Mouse (Mus musculus) kidney, postnatal 0 days (tissue): Measurements from ENCODE around the gene E130308A19Rik. TPM values are rescaled to one million over a fixed set of nuclear protein-coding genes. Genes with fewer than 3 reads are reported as not detected.

Source experiments
- ATAC-seq: fragments of 200-750 bp; cut with Nextera tagmentation; replicated peaks from 2 replicates; pipeline ENCODE4 v1.8.0; 2017; ENCODE audit warnings: low read depth, moderate number of reproducible peaks, moderate TSS enrichment, moderate library complexity; ENCODE audit not compliant: low FRiP score
- DNase-seq: peaks from one replicate; pipeline ENCODE4 v3.0.0-alpha.2; 2016; ENCODE audit warnings: low spot score
- H3K27ac ChIP-seq: fragments of 300-500 bp; sonication (generic); 2 replicates; pipeline ENCODE4 v1.5.1; 2014; ENCODE audit warnings: mild to moderate bottlenecking
- H3K27me3 ChIP-seq: fragments of 300-500 bp; sonication (generic); 2 replicates; pipeline ENCODE4 v1.6.1; 2014; ENCODE audit warnings: low read length, mixed read lengths; ENCODE audit not compliant: insufficient read depth
- H3K36me3 ChIP-seq: fragments of 300-500 bp; sonication (generic); 2 replicates; pipeline ENCODE4 v1.6.1; 2014; ENCODE audit warnings: low read length, mixed read lengths; ENCODE audit not compliant: insufficient read depth
- H3K4me1 ChIP-seq: fragments of 300-500 bp; sonication (generic); replicated peaks from 2 replicates; pipeline ENCODE4 v1.6.1; 2014; ENCODE audit warnings: antibody characterized with exemption, low read length, mixed read lengths; ENCODE audit not compliant: insufficient read depth
- H3K4me2 ChIP-seq: fragments of 300-500 bp; sonication (generic); 2 replicates; pipeline ENCODE4 v1.6.1; 2014; ENCODE audit warnings: mild to moderate bottlenecking, low read length, moderate library complexity, mixed read lengths
- H3K4me3 ChIP-seq: fragments of 300-500 bp; sonication (generic); replicated peaks from 2 replicates; pipeline ENCODE4 v1.5.1; 2014; ENCODE audit warnings: low read depth, low read length
- H3K9ac ChIP-seq: fragments of 300-500 bp; sonication (generic); 2 replicates; pipeline ENCODE4 v1.6.1; 2014; ENCODE audit warnings: low read depth, low read length
- H3K9me3 ChIP-seq: fragments of 300-500 bp; sonication (generic); replicated peaks from 2 replicates; pipeline ENCODE4 v1.6.1; 2016; ENCODE audit warnings: low read length, inconsistent platforms, mixed read lengths
- CTCF ChIP-seq: IDR thresholded peaks from 2 replicates; pipeline ENCODE4 v1.5.1; 2016; ENCODE audit warnings: antibody characterized with exemption, low read depth, mild to moderate bottlenecking, moderate library complexity
- WGBS: fragments of 180-500 bp; shearing (Covaris S2); extraction: QIAGEN DNeasy Blood & Tissue Kit; methylation state at CpG from one replicate; pipeline ENCODE4 v1.1.7; 2014; 5-methylcytosine and 5-hydroxymethylcytosine counted together
- polyA plus RNA-seq: library from polyadenylated mRNA; unstranded; fragments of >200 nt; fragmentation: Nextera tagmentation; extraction: Ambion mirVana; gene quantifications from 2 replicates; pipeline ENCODE4 v1.2.1, GENCODE M21; 2015

The E130308A19Rik gene
- polyA plus RNA-seq, 1 experiment from 2014 or later, result 29.0 TPM

GRCm38 (mm10) chr4:59714926-59715325 lies 88.9 kb downstream of the E130308A19Rik start:
- Histone ChIP-seq H3K9me3 (no peaks in the 10 kb centered on the region), H3K4me3 (no peak overlapping the region), H3K4me1 (peaks cover 23% of the 10 kb centered on the region), H3K9ac (no peak overlapping the region), H3K27ac (no peak overlapping the region), H3K27me3 (no peaks in the 10 kb centered on the region), H3K4me2 (no peak overlapping the region), H3K36me3 (no peaks in the 10 kb centered on the region)
- WGBS, result 62% methylated on average over 7 of the region's 7 CpGs
- ATAC-seq (no peak), DNase-seq (no peak)
- TF ChIP-seq CTCF, result no peak

GRCm38 (mm10) chr4:59715531-59715930 lies 89.5 kb downstream of the E130308A19Rik start:
- DNase-seq, result no peak
- H3K9ac ChIP-seq, result no peak overlapping the region
- H3K27ac ChIP-seq, result peak overlapping the region; percentile 3; the same call in 1 of the 2 replicates
- H3K36me3 ChIP-seq, result no peaks in the 10 kb centered on the region; the same call in 1 of the 2 replicates
- 65% methylated on average over 3 of the region's 3 CpGs for WGBS
- no peak for TF ChIP-seq CTCF
- no peaks in the 10 kb centered on the region for H3K27me3 ChIP-seq
- H3K9me3 ChIP-seq, result no peaks in the 10 kb centered on the region
- ATAC-seq, result no peak
- H3K4me1 ChIP-seq, result peaks cover 23% of the 10 kb centered on the region
- no peak overlapping the region for H3K4me3 ChIP-seq
- H3K4me2 ChIP-seq, result no peak overlapping the region

GRCm38 (mm10) chr4:59717349-59717748 lies 91.3 kb downstream of the E130308A19Rik start:
- no peak for TF ChIP-seq CTCF
- no peak overlapping the region for H3K9ac ChIP-seq
- H3K27me3 ChIP-seq, result no peaks in the 10 kb centered on the region
- H3K27ac ChIP-seq, result peak overlapping the region; percentile 71
- peaks cover 23% of the 10 kb centered on the region for H3K4me1 ChIP-seq
- no peak overlapping the region for H3K4me3 ChIP-seq
- no peaks in the 10 kb centered on the region for H3K9me3 ChIP-seq
- H3K36me3 ChIP-seq, result no peaks in the 10 kb centered on the region; the same call in 1 of the 2 replicates
- peak; percentile 70 for ATAC-seq
- 40% methylated on average over 4 of the region's 4 CpGs for WGBS
- H3K4me2 ChIP-seq, result 0 out of 2 replicates have a peak overlapping the region, but pooled peaks have one; percentile 3
- DNase-seq, result peak; percentile 85

- Histone ChIP-seq H3K4me2 (peak overlapping the region; percentile 4; the same call in 1 of the 2 replicates), H3K36me3 (no peaks in the 10 kb centered on the region; the same call in 1 of the 2 replicates), H3K4me1 (peaks cover 23% of the 10 kb centered on the region), H3K9ac (no peak overlapping the region), H3K27me3 (no peaks in the 10 kb centered on the region), H3K4me3 (no peak overlapping the region), H3K27ac (peak overlapping the region; percentile 54), H3K9me3 (no peaks in the 10 kb centered on the region)
- 35% methylated on average over 8 of the region's 8 CpGs for WGBS
- no peak for TF ChIP-seq CTCF
- ATAC-seq, result 0 out of 2 replicates have a peak, but pooled peaks have one; percentile 24
- peak; percentile 55 for DNase-seq
Measured at GRCm38 (mm10) chr4:59718542-59718941, 92.5 kb downstream of the E130308A19Rik start.

- Histone ChIP-seq H3K9me3 (no peaks in the 10 kb centered on the region), H3K27ac (no peak overlapping the region), H3K4me1 (peaks cover 23% of the 10 kb centered on the region), H3K9ac (no peak overlapping the region), H3K4me2 (no peak overlapping the region), H3K27me3 (no peaks in the 10 kb centered on the region), H3K36me3 (no peaks in the 10 kb centered on the region; the same call in 1 of the 2 replicates), H3K4me3 (no peak overlapping the region)
- DNase-seq (no peak), ATAC-seq (no peak)
- no peak for TF ChIP-seq CTCF
- 90% methylated on average over 32 of the region's 32 CpGs for WGBS
Measured at GRCm38 (mm10) chr4:59719481-59720355, 93.7 kb downstream of the E130308A19Rik start.

- Histone ChIP-seq H3K27ac (no peak overlapping the region), H3K4me2 (no peak overlapping the region), H3K9ac (no peak overlapping the region), H3K36me3 (no peaks in the 10 kb centered on the region; the same call in 1 of the 2 replicates), H3K4me1 (peaks cover 12% of the 10 kb centered on the region), H3K9me3 (no peaks in the 10 kb centered on the region), H3K27me3 (no peaks in the 10 kb centered on the region), H3K4me3 (no peak overlapping the region)
- TF ChIP-seq CTCF, result no peak
- DNase-seq, result no peak
- 51% methylated on average over 3 of the region's 3 CpGs for WGBS
- no peak for ATAC-seq
Measured at GRCm38 (mm10) chr4:59721811-59722210, 95.8 kb downstream of the E130308A19Rik start.
